Mouse (Mus musculus): ENCODE results near the gene Spef1.

- TF ChIP-seq CTCF (IDR thresholded peaks at IDR 0.05; ENCODE audit: low read depth) (no peak), EP300 (IDR thresholded peaks at IDR 0.05; ENCODE audit: low read depth) (no peak)
Measured at GRCm38 (mm10) chr2:131139287-131139686, 47.8 kb downstream of the Spef1 start.
